Mouse (Mus musculus) brown adipose tissue, adult 24 weeks (tissue): Measurements from ENCODE around the gene Tm4sf5. TPM values are rescaled to one million over a fixed set of nuclear protein-coding genes. Genes with fewer than 3 reads are reported as not detected.
"Not testable (repeated sequence)": the region's sequence is repeated elsewhere in the genome, so short reads cannot be mapped to it uniquely, and the experiment has no call there.

Experiments used
- H3K27ac ChIP-seq: fragments of 200-500 bp; replicated peaks from 2 replicates; pipeline ENCODE4 v1.5.1; 2012; ENCODE audit warnings: low read depth, mild to moderate bottlenecking, low read length
- H3K4me1 ChIP-seq: fragments of 200-500 bp; 2 replicates; pipeline ENCODE4 v1.6.1; 2012; ENCODE audit warnings: low read length, mixed read lengths; ENCODE audit not compliant: control insufficient read depth, insufficient read depth, insufficient read length
- H3K4me3 ChIP-seq: fragments of 200-500 bp; 2 replicates; pipeline ENCODE4 v1.5.1; 2012; ENCODE audit warnings: low read depth, mild to moderate bottlenecking, low read length, moderate library complexity; ENCODE audit not compliant: insufficient read depth
- polyA plus RNA-seq: library from polyadenylated mRNA; stranded (reverse); fragments of >200 nt; gene quantifications from 2 replicates; pipeline ENCODE4 v1.2.4, GENCODE M21; 2012; ENCODE audit not compliant: missing spikeins, insufficient read depth, insufficient read length

Gene Tm4sf5
- polyA plus RNA-seq: not detected in 2 replicates

- no peak within 1 kb of the TSS for H3K27ac ChIP-seq
- no peak within 1 kb of the TSS for H3K4me3 ChIP-seq
- no peaks in the 10 kb centered on the region for H3K4me1 ChIP-seq
Measured at GRCm38 (mm10) chr11:70504970-70505369, at the start of gene Tm4sf5. Gene Tm4sf5 (plus strand): TSS chr11:70505244.

- peak within 1 kb of the TSS; percentile 75 for H3K27ac ChIP-seq
- no peaks in the 10 kb centered on the region; the same call in 1 of the 2 replicates for H3K4me1 ChIP-seq
- H3K4me3 ChIP-seq: peak within 1 kb of the TSS; percentile 93
Measured at GRCm38 (mm10) chr11:70458688-70459600, 46.1 kb upstream of the Tm4sf5 start, which contains the start of gene Zmynd15. Gene Zmynd15 (plus strand): TSS chr11:70459433.

GRCm38 (mm10) chr11:70459601-70460101 lies 45.4 kb upstream of the Tm4sf5 start, which contains the start of gene Cxcl16:
Gene Cxcl16 (minus strand): TSS chr11:70459984.
- Histone ChIP-seq H3K4me1 (no peaks in the 10 kb centered on the region; the same call in 1 of the 2 replicates), H3K27ac (peak within 1 kb of the TSS; percentile 75)

GRCm38 (mm10) chr11:70463970-70464369 lies 41.1 kb upstream of the Tm4sf5 start:
- Histone ChIP-seq H3K27ac (no peak overlapping the region), H3K4me3 (no peak overlapping the region), H3K4me1 (no peaks in the 10 kb centered on the region)

More at GRCm38 (mm10) chr11:70459601-70460101, 45.4 kb upstream of the Tm4sf5 start, which contains the start of gene Cxcl16:
- peak within 1 kb of the TSS; percentile 93 for H3K4me3 ChIP-seq

- Histone ChIP-seq H3K27ac (no peak overlapping the region), H3K4me3 (no peak overlapping the region; the same call in 1 of the 2 replicates), H3K4me1 (no peaks in the 10 kb centered on the region)
Measured at GRCm38 (mm10) chr11:70465211-70465610, 39.8 kb upstream of the Tm4sf5 start.

- no peaks in the 10 kb centered on the region for H3K4me1 ChIP-seq
- H3K4me3 ChIP-seq: 0 out of 2 replicates have a peak overlapping the region, but pooled peaks have one; percentile 15
- no peak overlapping the region for H3K27ac ChIP-seq
Measured at GRCm38 (mm10) chr11:70465824-70466223, 39.2 kb upstream of the Tm4sf5 start.

- H3K4me3 ChIP-seq: no peak overlapping the region
- peak overlapping the region; percentile 50 for H3K27ac ChIP-seq
- H3K4me1 ChIP-seq: no peaks in the 10 kb centered on the region
Measured at GRCm38 (mm10) chr11:70467902-70468619, 37.0 kb upstream of the Tm4sf5 start.

- Histone ChIP-seq H3K4me1 (no peaks in the 10 kb centered on the region), H3K4me3 (no peak overlapping the region), H3K27ac (no peak overlapping the region)
Measured at GRCm38 (mm10) chr11:70469764-70470163, 35.3 kb upstream of the Tm4sf5 start.

- no peak overlapping the region for H3K4me3 ChIP-seq
- H3K27ac ChIP-seq: no peak overlapping the region
- no peaks in the 10 kb centered on the region for H3K4me1 ChIP-seq
Measured at GRCm38 (mm10) chr11:70472716-70473115, 32.3 kb upstream of the Tm4sf5 start.

GRCm38 (mm10) chr11:70473291-70473690 lies 31.8 kb upstream of the Tm4sf5 start:
- H3K27ac ChIP-seq, H3K4me1 ChIP-seq, H3K4me3 ChIP-seq: not testable (repeated sequence)

GRCm38 (mm10) chr11:70474872-70475534 lies 30.0 kb upstream of the Tm4sf5 start:
- Histone ChIP-seq H3K27ac (peak overlapping the region; percentile 8; the same call in 1 of the 2 replicates), H3K4me1 (no peaks in the 10 kb centered on the region), H3K4me3 (no peak overlapping the region)

- Histone ChIP-seq H3K4me3 (no peak overlapping the region), H3K27ac (no peak overlapping the region), H3K4me1 (peaks cover 6% of the 10 kb centered on the region; the same call in 1 of the 2 replicates)
Measured at GRCm38 (mm10) chr11:70485498-70485897, 19.5 kb upstream of the Tm4sf5 start.

- H3K4me3 ChIP-seq: no peak overlapping the region
- peaks cover 4% of the 10 kb centered on the region; the same call in 1 of the 2 replicates for H3K4me1 ChIP-seq
- no peak overlapping the region for H3K27ac ChIP-seq
Measured at GRCm38 (mm10) chr11:70487816-70488215, 17.2 kb upstream of the Tm4sf5 start.

- Histone ChIP-seq H3K4me3 (no peak overlapping the region), H3K4me1 (peaks cover 3% of the 10 kb centered on the region; the same call in 1 of the 2 replicates), H3K27ac (peak overlapping the region; percentile 69)
Measured at GRCm38 (mm10) chr11:70489138-70489537, 15.9 kb upstream of the Tm4sf5 start.
